Mouse (Mus musculus) ES-Bruce4 (cell line): Measurements from ENCODE around the gene Gm2012.
"Not testable (repeated sequence)": the region's sequence is repeated elsewhere in the genome, so short reads cannot be mapped to it uniquely, and the experiment has no call there.

Source experiments
- CTCF ChIP-seq: IDR thresholded peaks from one replicate; pipeline ENCODE4 v1.8.1; 2011; ENCODE audit warnings: low read depth, low read length
- EP300 ChIP-seq: IDR thresholded peaks from 2 replicates; pipeline ENCODE4 v1.6.1; 2011; ENCODE audit warnings: low read depth, low read length; ENCODE audit not compliant: insufficient read depth

DNA sequence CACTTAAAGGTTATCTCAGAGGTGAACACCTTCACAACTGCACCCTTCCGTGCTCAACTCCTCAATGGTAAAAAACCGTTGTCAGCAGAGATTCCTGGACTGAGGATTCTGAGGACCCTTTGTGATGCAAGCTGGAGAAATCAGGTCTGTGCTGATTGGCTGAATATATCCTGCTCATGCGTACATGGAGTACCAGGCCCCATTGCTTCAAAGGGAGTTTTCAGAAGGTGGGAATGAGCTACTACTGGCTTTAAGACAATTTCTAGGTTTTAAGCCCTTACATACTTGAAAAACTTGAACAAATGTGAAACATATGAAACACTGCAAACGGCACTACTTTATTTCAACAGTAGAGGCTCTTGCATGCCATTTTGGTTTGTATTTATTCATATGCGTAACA, at the start of gene Gm2012:
- TF ChIP-seq CTCF, EP300: not testable (repeated sequence)
